Mouse (Mus musculus): Measurements from ENCODE around the gene Slc9a8. TPM values are rescaled to one million over a fixed set of nuclear protein-coding genes. Genes with fewer than 3 reads are reported as not detected.

Slc9a8 gene
- polyA plus RNA-seq, 1 experiment from 2014 or later = 10.4 TPM

GRCm38 (mm10) chr2:167434570-167434969 is 13.1 kb downstream of the Slc9a8 start:
- no peak overlapping the region for H3K27ac ChIP-seq (replicated peaks)
- no peaks in the 10 kb centered on the region for H3K4me1 ChIP-seq (replicated peaks; ENCODE audit: control insufficient read depth, insufficient read depth)
- peaks cover 2% of the 10 kb centered on the region; the same call in 1 of the 2 replicates for H3K36me3 ChIP-seq (ENCODE audit: control insufficient read depth, insufficient read depth, low read length)
- DNase-seq (ENCODE audit: low spot score) (no peak), ATAC-seq (ENCODE audit: low FRiP score, low TSS enrichment) (no peak)
- WGBS = 90% methylated on average over 6 of the region's 6 CpGs
- no peak for TF ChIP-seq CTCF (IDR thresholded peaks at IDR 0.05; ENCODE audit: low read depth)
- no peak for TF ChIP-seq EP300 (optimal IDR thresholded peaks at IDR 0.05)
- H3K4me2 ChIP-seq (replicated peaks; ENCODE audit: low read depth) = no peak overlapping the region
- H3K9me3 ChIP-seq (ENCODE audit: control insufficient read depth, low read length) = no peaks in the 10 kb centered on the region
- no peak overlapping the region for H3K4me3 ChIP-seq (ENCODE audit: low read depth, low read length)
- H3K27me3 ChIP-seq (ENCODE audit: control insufficient read depth, insufficient read depth, low read length) = no peaks in the 10 kb centered on the region
- H3K9ac ChIP-seq (ENCODE audit: low read length) = no peak overlapping the region

GRCm38 (mm10) chr2:167435631-167436030 is 14.1 kb downstream of the Slc9a8 start:
- no peak for DNase-seq (ENCODE audit: low spot score)
- WGBS = 92% methylated on average over 2 of the region's 2 CpGs
- H3K36me3 ChIP-seq (ENCODE audit: control insufficient read depth, insufficient read depth, low read length) = peaks cover 2% of the 10 kb centered on the region; the same call in 1 of the 2 replicates

GRCm38 (mm10) chr2:167436371-167436770 is 14.9 kb downstream of the Slc9a8 start:
- H3K27ac ChIP-seq (replicated peaks) = no peak overlapping the region
- TF ChIP-seq EP300 (optimal IDR thresholded peaks at IDR 0.05) = no peak
- TF ChIP-seq CTCF (IDR thresholded peaks at IDR 0.05; ENCODE audit: low read depth) = no peak
- DNase-seq (ENCODE audit: low spot score) = no peak
- no peak overlapping the region for H3K9ac ChIP-seq (ENCODE audit: low read length)
- no peaks in the 10 kb centered on the region for H3K27me3 ChIP-seq (ENCODE audit: control insufficient read depth, insufficient read depth, low read length)
- ATAC-seq (ENCODE audit: low FRiP score, low TSS enrichment) = no peak
- H3K36me3 ChIP-seq (ENCODE audit: control insufficient read depth, insufficient read depth, low read length) = peaks cover 6% of the 10 kb centered on the region; the same call in 1 of the 2 replicates
- H3K9me3 ChIP-seq (ENCODE audit: control insufficient read depth, low read length) = no peaks in the 10 kb centered on the region
- 86% methylated on average over 5 of the region's 5 CpGs for WGBS
- H3K4me1 ChIP-seq (replicated peaks; ENCODE audit: control insufficient read depth, insufficient read depth) = no peaks in the 10 kb centered on the region
- no peak overlapping the region for H3K4me2 ChIP-seq (replicated peaks; ENCODE audit: low read depth)
- no peak overlapping the region for H3K4me3 ChIP-seq (ENCODE audit: low read depth, low read length)

More at GRCm38 (mm10) chr2:167435631-167436030, 14.1 kb downstream of the Slc9a8 start:
- H3K9me3 ChIP-seq (ENCODE audit: control insufficient read depth, low read length) = no peaks in the 10 kb centered on the region
- TF ChIP-seq CTCF (IDR thresholded peaks at IDR 0.05; ENCODE audit: low read depth) (no peak), EP300 (optimal IDR thresholded peaks at IDR 0.05) (no peak)
- no peak overlapping the region for H3K27ac ChIP-seq (replicated peaks)
- no peak for ATAC-seq (ENCODE audit: low FRiP score, low TSS enrichment)
- no peak overlapping the region for H3K9ac ChIP-seq (ENCODE audit: low read length)
- no peak overlapping the region for H3K4me3 ChIP-seq (ENCODE audit: low read depth, low read length)
- no peaks in the 10 kb centered on the region for H3K27me3 ChIP-seq (ENCODE audit: control insufficient read depth, insufficient read depth, low read length)
- H3K4me1 ChIP-seq (replicated peaks; ENCODE audit: control insufficient read depth, insufficient read depth) = no peaks in the 10 kb centered on the region
- no peak overlapping the region for H3K4me2 ChIP-seq (replicated peaks; ENCODE audit: low read depth)

GRCm38 (mm10) chr2:167439422-167439821 is 17.9 kb downstream of the Slc9a8 start:
- Histone ChIP-seq H3K36me3 (ENCODE audit: control insufficient read depth, insufficient read depth, low read length) (peaks cover 6% of the 10 kb centered on the region; the same call in 1 of the 2 replicates), H3K27me3 (ENCODE audit: control insufficient read depth, insufficient read depth, low read length) (no peaks in the 10 kb centered on the region), H3K4me3 (ENCODE audit: low read depth, low read length) (no peak overlapping the region), H3K9ac (ENCODE audit: low read length) (no peak overlapping the region), H3K4me1 (replicated peaks; ENCODE audit: control insufficient read depth, insufficient read depth) (no peaks in the 10 kb centered on the region), H3K4me2 (replicated peaks; ENCODE audit: low read depth) (no peak overlapping the region), H3K27ac (replicated peaks) (no peak overlapping the region), H3K9me3 (ENCODE audit: control insufficient read depth, low read length) (no peaks in the 10 kb centered on the region)
- no peak for DNase-seq (ENCODE audit: low spot score)
- no peak for ATAC-seq (ENCODE audit: low FRiP score, low TSS enrichment)
- WGBS = 94% methylated on average over 3 of the region's 3 CpGs
- TF ChIP-seq EP300 (optimal IDR thresholded peaks at IDR 0.05) (no peak), CTCF (IDR thresholded peaks at IDR 0.05; ENCODE audit: low read depth) (no peak)

GRCm38 (mm10) chr2:167443411-167444193 is 22.1 kb downstream of the Slc9a8 start:
- H3K4me3 ChIP-seq (ENCODE audit: low read depth, low read length) = no peak overlapping the region
- no peaks in the 10 kb centered on the region for H3K9me3 ChIP-seq (ENCODE audit: control insufficient read depth, low read length)
- TF ChIP-seq CTCF (IDR thresholded peaks at IDR 0.05; ENCODE audit: low read depth) (no peak), EP300 (optimal IDR thresholded peaks at IDR 0.05) (no peak)
- H3K4me2 ChIP-seq (replicated peaks; ENCODE audit: low read depth) = no peak overlapping the region
- H3K27me3 ChIP-seq (ENCODE audit: control insufficient read depth, insufficient read depth, low read length) = no peaks in the 10 kb centered on the region
- no peak overlapping the region for H3K27ac ChIP-seq (replicated peaks)
- ATAC-seq (ENCODE audit: low FRiP score, low TSS enrichment) (no peak), DNase-seq (ENCODE audit: low spot score) (no peak)
- WGBS = 84% methylated on average over 4 of the region's 4 CpGs
- peaks cover 6% of the 10 kb centered on the region; the same call in 1 of the 2 replicates for H3K36me3 ChIP-seq (ENCODE audit: control insufficient read depth, insufficient read depth, low read length)
- no peak overlapping the region for H3K9ac ChIP-seq (ENCODE audit: low read length)
- H3K4me1 ChIP-seq (replicated peaks; ENCODE audit: control insufficient read depth, insufficient read depth) = no peaks in the 10 kb centered on the region

Data from stomach, postnatal 0 days (tissue).